Mouse (Mus musculus) cerebellum, adult 9-11 months (tissue): ENCODE measurements around the gene Atp5g3.
"Not testable (repeated sequence)": the region's sequence is repeated elsewhere in the genome, so short reads cannot be mapped to it uniquely, and the experiment has no call there.

Source experiments
- DNase-seq: peaks from one replicate; pipeline ENCODE4 v3.0.0; 2022

The Atp5g3 gene

GRCm38 (mm10) chr2:73911175-73911700 is at the start of gene Atp5g3:
Atp5g3 (minus strand) TSS chr2:73911326.
- peak; percentile 96 for DNase-seq

- no peak for DNase-seq
Observed at GRCm38 (mm10) chr2:73958342-73958741, 47.2 kb upstream of the Atp5g3 start.

- no peak for DNase-seq
Observed at GRCm38 (mm10) chr2:73953612-73954011, 42.5 kb upstream of the Atp5g3 start.

GRCm38 (mm10) chr2:73952597-73953219 is 41.6 kb upstream of the Atp5g3 start:
- DNase-seq = no peak

GRCm38 (mm10) chr2:73947360-73947759 is 36.2 kb upstream of the Atp5g3 start:
- no peak for DNase-seq

DNA sequence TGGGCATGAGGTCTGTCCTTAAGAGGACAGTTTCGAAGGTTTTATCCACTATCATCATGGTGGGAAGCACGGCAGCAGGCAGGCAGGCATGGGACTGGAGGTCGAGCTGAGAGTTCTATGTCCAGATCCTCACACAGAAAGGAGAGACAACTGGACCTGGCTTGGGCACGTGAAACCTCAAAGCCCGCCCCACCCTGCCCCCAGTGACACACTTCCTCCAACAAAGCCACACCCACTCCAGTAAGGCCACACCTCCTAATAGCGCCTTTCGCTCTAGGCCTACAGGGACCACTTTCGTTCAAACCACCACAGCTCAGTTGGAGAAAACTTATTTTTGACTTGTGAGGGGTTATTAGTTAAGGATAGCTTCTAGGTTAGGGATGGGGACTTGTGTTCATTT is 32.6 kb upstream of the Atp5g3 start:
- no peak for DNase-seq

DNA sequence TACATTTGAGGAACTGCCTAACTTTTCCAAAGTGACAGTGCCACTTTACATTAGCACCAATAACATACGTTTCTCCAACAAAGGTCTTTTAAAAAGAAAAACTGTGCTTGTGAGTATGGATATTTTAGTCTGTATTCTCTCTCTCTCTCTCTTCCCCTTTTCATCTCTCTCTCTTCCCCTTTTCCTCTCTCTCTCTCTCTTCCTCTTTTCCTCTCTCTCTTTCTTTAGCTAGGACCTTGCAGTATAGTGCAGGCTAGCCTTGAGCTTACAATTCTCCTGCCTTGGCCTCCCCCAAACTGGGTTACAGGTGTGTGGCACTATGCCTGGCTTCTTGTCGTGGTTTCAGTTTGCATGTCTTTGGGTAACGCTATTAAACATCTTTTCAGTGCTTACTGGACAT is 31.7 kb upstream of the Atp5g3 start:
- no peak for DNase-seq

GRCm38 (mm10) chr2:73941281-73941680 is 30.2 kb upstream of the Atp5g3 start:
- no peak for DNase-seq

GRCm38 (mm10) chr2:73940471-73940870 is 29.3 kb upstream of the Atp5g3 start:
- DNase-seq = no peak

DNA sequence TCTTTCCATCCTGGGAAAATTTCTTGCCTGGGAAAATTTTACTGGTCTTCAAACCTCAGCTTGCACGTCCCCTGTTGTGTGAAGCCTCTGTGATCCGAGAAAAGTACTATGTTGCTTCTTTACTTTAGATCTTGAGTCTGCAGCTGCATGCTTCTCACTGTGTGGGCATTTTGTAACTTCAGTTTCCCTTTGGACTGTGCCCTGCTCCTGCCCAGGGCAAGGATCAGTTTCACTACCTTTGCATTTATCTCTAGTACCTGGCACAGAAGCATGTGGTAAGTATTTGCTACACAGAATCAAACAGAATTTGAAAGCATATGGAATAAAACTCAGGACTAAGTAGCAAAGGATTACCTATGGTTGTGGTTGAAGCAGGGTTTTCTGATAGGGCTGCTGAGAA is 27.8 kb upstream of the Atp5g3 start:
- DNase-seq = no peak

GRCm38 (mm10) chr2:73932676-73933313 is 21.7 kb upstream of the Atp5g3 start:
- DNase-seq = peak; percentile 93

GRCm38 (mm10) chr2:73927711-73928110 is 16.6 kb upstream of the Atp5g3 start:
- DNase-seq = no peak

DNA sequence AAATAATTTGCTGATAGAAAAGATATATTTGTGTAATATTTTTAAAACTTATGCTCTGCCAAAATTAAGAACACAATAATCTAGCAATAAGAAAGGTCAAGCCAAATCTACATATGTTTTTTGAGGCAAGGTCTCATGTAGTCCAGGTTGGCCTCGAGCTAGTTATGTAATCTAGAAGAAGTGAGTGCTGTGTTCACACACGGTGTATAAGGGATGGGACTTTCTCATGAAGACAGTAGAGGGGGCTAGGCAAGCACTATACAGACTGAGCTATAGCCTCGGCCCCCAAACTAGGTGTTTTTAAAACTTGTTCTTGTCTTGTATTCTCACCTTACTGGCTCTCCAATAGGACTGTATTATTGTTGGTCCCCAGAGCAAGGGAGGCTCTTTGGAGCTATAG is 14.4 kb upstream of the Atp5g3 start:
- no peak for DNase-seq

DNA sequence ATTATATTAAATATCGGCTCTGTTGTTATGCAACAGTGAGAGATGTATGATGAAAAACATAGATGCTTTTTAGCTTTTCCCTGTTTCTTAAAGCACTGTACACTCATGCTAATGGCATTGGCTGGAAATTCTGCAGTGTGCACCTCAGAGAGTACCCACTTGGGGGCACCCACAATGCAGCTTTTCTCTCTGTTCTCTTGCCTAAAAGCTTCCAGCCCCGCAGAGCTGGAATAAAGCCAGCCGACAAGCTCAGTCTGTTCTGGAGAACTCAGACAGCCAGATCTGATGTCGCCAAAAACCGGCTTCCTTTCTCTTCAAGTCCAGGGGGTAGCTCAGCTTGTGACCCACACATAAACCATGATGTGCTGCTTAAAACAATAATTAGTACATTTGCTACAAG is 14.0 kb upstream of the Atp5g3 start:
- DNase-seq = peak; percentile 93

GRCm38 (mm10) chr2:73919642-73920041 is 8.5 kb upstream of the Atp5g3 start:
- DNase-seq = no peak

DNA sequence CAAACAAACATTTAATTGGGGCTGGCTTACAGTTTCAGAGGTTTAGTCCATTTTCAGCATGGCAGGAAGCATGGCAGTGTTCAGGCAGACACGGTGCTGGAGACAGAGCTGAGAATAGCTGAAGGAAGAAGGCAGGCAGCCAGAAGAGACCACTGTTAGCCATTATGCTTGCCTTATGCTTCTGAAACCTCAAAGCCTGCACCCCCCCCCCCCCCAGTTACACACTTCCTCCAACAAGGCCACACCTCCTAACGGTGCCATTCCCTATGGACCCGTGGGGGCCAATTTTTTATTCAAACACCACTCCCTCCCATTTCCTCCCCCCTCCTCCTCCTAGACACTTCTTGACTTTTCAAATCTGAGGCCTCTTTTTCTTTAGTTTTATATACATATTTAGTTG is 1.1 kb upstream of the Atp5g3 start:
- DNase-seq = peak; percentile 39

- peak; percentile 77 for DNase-seq
Observed at GRCm38 (mm10) chr2:73910571-73911174, 453 bp downstream of the Atp5g3 start.

DNA sequence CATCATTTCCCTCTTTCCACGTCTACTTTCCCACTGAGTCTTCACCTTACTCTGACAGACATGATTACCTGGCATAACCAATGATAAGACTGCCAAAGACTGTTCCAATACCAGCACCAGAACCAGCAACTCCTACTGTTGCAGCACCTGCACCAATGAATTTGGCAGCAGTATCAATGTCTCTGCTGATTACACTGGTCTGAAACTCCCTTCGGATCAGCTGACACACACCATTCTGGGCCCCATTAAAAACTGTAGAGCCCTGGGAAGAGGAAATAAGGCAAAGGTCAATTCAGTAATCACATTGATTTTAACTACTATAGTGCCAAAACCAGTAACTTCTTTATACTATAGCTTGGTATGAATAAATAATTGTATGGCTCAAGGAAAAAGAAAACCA is 2.0 kb downstream of the Atp5g3 start:
- DNase-seq = no peak

DNA sequence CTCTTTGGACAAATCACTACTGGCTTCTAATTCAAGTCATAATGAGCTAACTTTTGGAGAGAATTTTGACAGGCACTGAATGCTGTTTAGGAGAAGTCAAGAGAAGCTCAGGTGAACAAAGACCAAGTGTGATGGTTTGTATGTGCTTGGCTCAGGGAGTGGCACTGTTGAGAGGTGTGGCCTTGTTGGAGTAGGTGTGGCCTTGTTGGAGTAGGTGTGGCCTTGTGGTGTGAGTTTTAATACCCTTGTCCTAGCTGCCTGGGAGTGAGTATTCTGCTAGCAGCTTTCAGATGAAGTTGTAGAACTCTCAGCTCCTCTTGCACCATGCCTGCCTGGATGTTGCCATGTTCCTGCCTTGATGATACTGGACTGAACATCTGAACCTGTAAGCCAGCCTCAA is 6.4 kb downstream of the Atp5g3 start:
- not testable (repeated sequence) for DNase-seq

DNA sequence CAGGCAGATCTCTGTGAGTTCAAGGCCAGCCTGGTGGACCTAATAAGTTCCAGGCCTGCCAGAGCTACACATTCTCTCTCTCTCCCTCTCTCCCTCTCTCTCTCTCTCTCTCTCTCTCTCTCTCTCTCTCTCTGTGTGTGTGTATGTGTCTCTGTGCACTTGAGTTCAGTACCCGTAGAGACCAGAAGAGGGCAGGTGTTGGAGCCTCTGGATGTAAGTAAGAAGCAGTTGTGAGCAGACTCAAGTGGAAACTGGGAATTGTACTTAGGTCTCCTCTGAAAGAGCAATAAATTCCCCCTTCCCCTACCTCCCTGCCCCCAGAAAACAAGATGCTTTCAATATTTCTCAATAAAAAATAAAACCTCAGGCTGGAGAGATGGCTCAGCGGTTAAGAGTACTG is 7.6 kb downstream of the Atp5g3 start:
- no peak for DNase-seq

GRCm38 (mm10) chr2:73902328-73902727 is 8.8 kb downstream of the Atp5g3 start:
- not testable (repeated sequence) for DNase-seq

DNA sequence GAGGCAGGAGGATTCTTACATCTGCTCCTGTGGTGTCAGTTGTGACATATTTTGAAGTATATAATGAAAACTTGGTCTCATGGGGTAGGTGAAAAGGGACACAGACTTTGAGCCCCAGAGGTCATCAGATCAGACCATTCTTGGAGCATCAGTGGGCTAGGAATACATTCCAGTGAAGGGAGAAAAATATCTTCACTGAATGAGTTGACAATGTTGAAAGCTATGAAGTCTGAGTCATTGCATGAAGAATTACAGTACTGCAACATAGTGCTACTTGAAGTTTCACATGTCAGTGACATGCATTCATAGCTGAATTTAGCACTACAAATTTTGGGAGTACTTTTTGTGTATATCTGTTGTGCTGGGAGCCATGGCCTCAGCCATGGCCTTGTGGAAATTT is 10.0 kb downstream of the Atp5g3 start:
- DNase-seq = no peak

DNA sequence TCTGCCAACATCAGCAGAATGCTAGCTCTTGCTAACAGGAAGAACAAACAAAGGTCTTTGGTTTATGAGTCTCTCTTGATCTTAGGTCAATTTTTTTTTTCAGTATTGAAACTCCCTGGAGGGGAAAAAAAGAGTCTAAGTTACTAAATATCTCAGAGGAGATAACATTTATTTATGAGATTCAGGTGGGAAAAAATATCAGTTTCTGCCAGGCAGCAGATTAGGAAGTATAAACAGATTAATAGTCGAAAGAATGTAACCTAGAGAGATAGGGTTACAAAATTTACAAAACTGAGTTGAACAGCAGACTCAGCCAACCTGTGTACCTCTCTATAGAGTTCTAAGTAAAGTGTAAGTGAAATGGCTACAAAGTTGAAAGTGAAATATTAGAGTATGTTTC is 10.8 kb downstream of the Atp5g3 start:
- no peak for DNase-seq

GRCm38 (mm10) chr2:73896919-73897318 is 14.2 kb downstream of the Atp5g3 start:
- not testable (repeated sequence) for DNase-seq
